Mouse (Mus musculus) midbrain, embryonic 14.5 days (tissue): ENCODE measurements at regions not wholly inside any gene's neighbourhood (a gene's known extent, or its start where the extent isn't known, plus 50 kb on each side); places are given as distances from the start of the nearest gene placed in this dataset.

Experiments used
- ATAC-seq: fragments of 200-750 bp; cut with Nextera tagmentation; 2 replicates; pipeline ENCODE4 v1.8.0; 2017; ENCODE audit warnings: moderate number of reproducible peaks, moderate library complexity; ENCODE audit not compliant: low FRiP score, low TSS enrichment
- DNase-seq: peaks from one replicate; pipeline ENCODE4 v3.0.0-alpha.2; 2015
- H3K27ac ChIP-seq: fragments of 300-500 bp; sonication (generic); replicated peaks from 2 replicates; pipeline ENCODE4 v1.5.1; 2014; ENCODE audit warnings: mild to moderate bottlenecking, low read depth, low read length, moderate library complexity
- H3K27me3 ChIP-seq: fragments of 300-500 bp; sonication (generic); 2 replicates; pipeline ENCODE4 v1.6.1; 2014; ENCODE audit warnings: low read length, control low read depth, mixed read lengths; ENCODE audit not compliant: control insufficient read depth, insufficient read depth
- H3K36me3 ChIP-seq: fragments of 300-500 bp; sonication (generic); 2 replicates; pipeline ENCODE4 v1.6.1; 2014; ENCODE audit warnings: low read length, control low read depth; ENCODE audit not compliant: control insufficient read depth, insufficient read depth
- H3K4me1 ChIP-seq: fragments of 300-500 bp; sonication (generic); 2 replicates; pipeline ENCODE4 v1.6.1; 2014; ENCODE audit warnings: mild to moderate bottlenecking, antibody characterized with exemption, low read length, control low read depth; ENCODE audit not compliant: control insufficient read depth, insufficient read depth
- H3K4me2 ChIP-seq: fragments of 300-500 bp; sonication (generic); 2 replicates; pipeline ENCODE4 v1.6.1; 2014; ENCODE audit warnings: mild to moderate bottlenecking, low read length, moderate library complexity
- H3K4me3 ChIP-seq: fragments of 300-500 bp; sonication (generic); replicated peaks from 2 replicates; pipeline ENCODE4 v1.5.1; 2014; ENCODE audit warnings: low read depth, low read length
- H3K9ac ChIP-seq: fragments of 300-500 bp; sonication (generic); replicated peaks from 2 replicates; pipeline ENCODE4 v1.6.1; 2014; ENCODE audit warnings: mild to moderate bottlenecking, low read length, moderate library complexity
- H3K9me3 ChIP-seq: fragments of 300-500 bp; sonication (generic); 2 replicates; pipeline ENCODE4 v1.6.1; 2016; ENCODE audit warnings: low read length, control low read depth, mixed read lengths; ENCODE audit not compliant: control insufficient read depth
- WGBS: fragments of 180-500 bp; shearing (Covaris S2); extraction: QIAGEN DNeasy Blood & Tissue Kit; methylation state at CpG from one replicate; pipeline ENCODE4 v1.1.7; 2014; 5-methylcytosine and 5-hydroxymethylcytosine counted together

DNA sequence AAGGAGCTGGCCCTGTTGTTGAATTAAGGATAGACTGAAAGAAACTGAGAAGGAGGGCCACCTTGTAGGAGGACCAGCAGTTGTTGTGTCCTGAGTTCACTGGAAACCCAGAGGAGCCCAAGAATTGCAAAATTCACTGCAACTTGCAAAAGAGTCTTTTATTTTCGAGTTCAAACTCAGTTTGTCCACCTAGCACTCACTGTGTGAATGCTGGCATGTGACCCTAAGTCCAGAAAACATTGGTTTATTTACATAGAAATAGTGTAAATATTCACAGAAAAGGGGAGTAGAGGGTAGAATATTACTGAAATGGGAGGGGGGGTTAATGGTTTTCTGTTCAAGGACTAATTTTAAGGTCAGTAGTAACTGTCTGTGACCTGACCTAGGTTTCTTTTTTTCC, 394.7 kb downstream of the 4933405O20Rik start:
- no peak overlapping the region for H3K9ac ChIP-seq
- no peaks in the 10 kb centered on the region for H3K36me3 ChIP-seq
- no peak overlapping the region for H3K27ac ChIP-seq
- H3K9me3 ChIP-seq: no peaks in the 10 kb centered on the region
- H3K4me3 ChIP-seq: no peak overlapping the region
- ATAC-seq (no peak), DNase-seq (no peak)
- H3K4me1 ChIP-seq: no peaks in the 10 kb centered on the region
- no peaks in the 10 kb centered on the region for H3K27me3 ChIP-seq
- H3K4me2 ChIP-seq: no peak overlapping the region
- 54% methylated on average over 1 of the region's 1 CpGs for WGBS

GRCm38 (mm10) chr7:51041899-51042667, 443.1 kb downstream of the 4933405O20Rik start:
- Histone ChIP-seq H3K9me3 (no peaks in the 10 kb centered on the region), H3K4me2 (no peak overlapping the region), H3K27me3 (no peaks in the 10 kb centered on the region), H3K27ac (no peak overlapping the region), H3K9ac (no peak overlapping the region), H3K4me1 (no peaks in the 10 kb centered on the region), H3K36me3 (no peaks in the 10 kb centered on the region), H3K4me3 (no peak overlapping the region)
- DNase-seq: peak; percentile 14
- ATAC-seq: no peak
- 56% methylated on average over 3 of the region's 3 CpGs for WGBS

- Histone ChIP-seq H3K9ac (no peak overlapping the region), H3K9me3 (no peaks in the 10 kb centered on the region), H3K4me2 (no peak overlapping the region), H3K36me3 (no peaks in the 10 kb centered on the region), H3K4me1 (no peaks in the 10 kb centered on the region), H3K4me3 (no peak overlapping the region), H3K27me3 (no peaks in the 10 kb centered on the region), H3K27ac (no peak overlapping the region)
- WGBS: 90% methylated on average over 3 of the region's 3 CpGs
- no peak for DNase-seq
- ATAC-seq: no peak
Measured at GRCm38 (mm10) chr7:51051496-51051895, 452.5 kb downstream of the 4933405O20Rik start.

DNA sequence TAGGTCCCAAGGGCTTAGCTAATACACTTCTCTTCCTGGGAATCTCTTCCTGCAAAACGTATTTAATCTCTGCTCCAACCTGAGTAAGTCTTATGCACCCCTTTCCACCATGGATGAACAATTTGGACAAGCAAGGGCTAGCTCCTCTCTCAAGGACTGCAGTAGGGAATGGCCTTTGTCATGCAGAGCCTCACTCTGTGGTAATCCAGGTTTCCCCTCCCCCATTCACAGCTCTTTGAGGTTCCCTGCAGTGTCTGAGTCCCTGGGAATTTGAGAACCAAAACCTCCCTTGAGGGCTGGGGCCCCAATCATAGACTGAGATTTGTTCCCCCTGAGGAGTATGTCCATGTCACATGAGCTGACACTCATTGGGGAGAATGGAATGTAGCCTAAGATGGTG, 442.5 kb upstream of the Ano5 start:
- Histone ChIP-seq H3K9ac (no peak overlapping the region), H3K4me1 (no peaks in the 10 kb centered on the region), H3K27ac (no peak overlapping the region), H3K4me2 (no peak overlapping the region), H3K36me3 (no peaks in the 10 kb centered on the region), H3K9me3 (no peaks in the 10 kb centered on the region), H3K27me3 (no peaks in the 10 kb centered on the region), H3K4me3 (no peak overlapping the region)
- no peak for DNase-seq
- 14% methylated on average over 1 of the region's 1 CpGs for WGBS
- ATAC-seq: no peak

DNA sequence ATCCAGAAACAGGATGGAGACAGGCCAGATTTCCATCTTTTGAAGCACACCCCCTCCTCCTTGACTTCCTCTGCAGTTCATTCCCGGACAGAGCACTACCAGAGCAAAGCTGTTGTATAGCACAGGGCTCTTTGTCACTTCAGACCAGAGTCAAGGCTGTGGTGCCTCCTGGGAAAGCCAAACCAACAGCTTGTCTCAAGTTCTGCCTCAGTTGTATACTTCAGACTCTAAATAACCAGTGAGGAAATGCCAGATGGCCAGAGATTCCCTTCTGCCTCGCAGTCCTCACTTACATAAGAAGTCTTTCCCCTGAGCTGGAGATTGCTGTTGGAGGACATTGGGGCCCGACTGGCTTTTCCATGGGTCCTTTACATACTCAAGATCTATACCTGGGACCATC, 417.1 kb upstream of the Ano5 start:
- DNase-seq: no peak
- H3K9ac ChIP-seq: no peak overlapping the region
- ATAC-seq: no peak
- no peak overlapping the region for H3K4me3 ChIP-seq
- no peaks in the 10 kb centered on the region for H3K27me3 ChIP-seq
- no peaks in the 10 kb centered on the region for H3K9me3 ChIP-seq
- WGBS: 82% methylated on average over 3 of the region's 3 CpGs
- no peaks in the 10 kb centered on the region for H3K36me3 ChIP-seq
- no peak overlapping the region for H3K4me2 ChIP-seq
- H3K4me1 ChIP-seq: no peaks in the 10 kb centered on the region
- no peak overlapping the region for H3K27ac ChIP-seq

DNA sequence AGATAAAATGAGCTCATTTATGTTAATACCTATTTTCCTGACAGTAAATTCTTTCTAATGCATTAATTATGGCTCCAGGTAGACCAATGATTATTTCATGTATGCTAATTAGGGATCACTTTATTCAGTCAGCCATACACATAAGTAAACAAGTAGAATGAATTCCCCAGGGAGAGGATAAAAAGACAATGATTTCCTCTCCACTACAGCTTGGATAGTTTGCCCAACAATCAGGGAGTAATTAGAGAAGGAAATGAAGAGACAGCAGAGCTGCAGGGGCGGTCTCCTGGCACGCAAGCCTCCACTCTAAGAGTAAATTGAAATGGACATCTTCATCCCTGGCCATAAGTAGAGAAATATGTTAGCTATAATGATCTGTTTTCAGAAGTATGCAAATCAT, 409.7 kb upstream of the Ano5 start:
- Histone ChIP-seq H3K4me3 (no peak overlapping the region), H3K9me3 (no peaks in the 10 kb centered on the region), H3K27me3 (no peaks in the 10 kb centered on the region), H3K4me1 (no peaks in the 10 kb centered on the region), H3K4me2 (no peak overlapping the region), H3K36me3 (no peaks in the 10 kb centered on the region), H3K27ac (no peak overlapping the region), H3K9ac (no peak overlapping the region)
- DNase-seq (peak; percentile 45), ATAC-seq (no peak)
- 57% methylated on average over 2 of the region's 2 CpGs for WGBS

DNA sequence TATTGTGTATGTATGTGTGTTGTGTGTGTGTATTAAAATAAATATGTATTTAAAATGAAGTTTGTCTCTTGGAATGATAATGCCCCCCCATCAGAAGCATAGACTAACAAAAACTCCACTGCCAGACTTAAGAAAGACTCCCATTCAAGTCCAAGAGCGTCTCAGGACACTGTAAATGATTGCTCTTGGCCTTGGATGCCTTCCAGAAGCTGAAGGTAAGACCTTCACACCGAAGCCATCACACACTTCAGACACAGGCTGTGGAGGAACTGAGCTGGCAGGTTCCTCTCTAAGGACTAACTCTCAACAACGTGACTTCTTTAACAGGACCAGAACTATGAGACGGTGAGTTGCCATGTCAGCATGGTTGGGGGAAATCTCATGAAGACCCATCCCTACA, 370.0 kb upstream of the Ano5 start:
- no peak for DNase-seq

DNA sequence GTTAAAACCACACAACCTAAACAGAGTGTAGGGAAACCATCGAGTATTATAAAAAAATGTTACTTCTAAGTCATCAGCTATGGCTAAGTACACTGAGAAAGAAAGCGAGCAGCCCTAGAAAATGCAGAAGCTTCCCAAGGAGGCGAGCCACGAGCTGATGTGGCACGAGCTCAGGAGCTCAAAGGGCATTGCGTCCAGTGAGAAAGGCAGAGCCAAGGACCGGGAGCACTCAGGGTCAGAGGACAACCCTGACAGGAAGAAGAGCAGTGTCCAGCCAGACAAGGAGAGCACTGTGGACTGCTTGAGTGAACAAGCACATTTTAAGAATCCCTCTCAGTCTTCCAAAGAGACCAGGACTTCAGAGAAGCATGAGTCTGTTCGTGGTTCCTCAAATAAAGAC, 335.6 kb upstream of the Ano5 start:
- H3K4me1 ChIP-seq: no peaks in the 10 kb centered on the region
- no peaks in the 10 kb centered on the region for H3K27me3 ChIP-seq
- no peak overlapping the region for H3K4me2 ChIP-seq
- no peak overlapping the region for H3K27ac ChIP-seq
- ATAC-seq (no peak), DNase-seq (no peak)
- no peaks in the 10 kb centered on the region for H3K9me3 ChIP-seq
- WGBS: 42% methylated on average over 8 of the region's 8 CpGs
- H3K9ac ChIP-seq: no peak overlapping the region
- no peak overlapping the region for H3K4me3 ChIP-seq
- H3K36me3 ChIP-seq: no peaks in the 10 kb centered on the region

More for the DNA sequence above, 370.0 kb upstream of the Ano5 start:
- H3K27ac ChIP-seq: no peak overlapping the region
- no peak overlapping the region for H3K4me2 ChIP-seq
- no peak overlapping the region for H3K4me3 ChIP-seq
- H3K4me1 ChIP-seq: no peaks in the 10 kb centered on the region
- H3K27me3 ChIP-seq: no peaks in the 10 kb centered on the region
- 88% methylated on average over 4 of the region's 4 CpGs for WGBS
- no peaks in the 10 kb centered on the region for H3K36me3 ChIP-seq
- ATAC-seq: no peak
- H3K9me3 ChIP-seq: no peaks in the 10 kb centered on the region
- H3K9ac ChIP-seq: no peak overlapping the region

DNA sequence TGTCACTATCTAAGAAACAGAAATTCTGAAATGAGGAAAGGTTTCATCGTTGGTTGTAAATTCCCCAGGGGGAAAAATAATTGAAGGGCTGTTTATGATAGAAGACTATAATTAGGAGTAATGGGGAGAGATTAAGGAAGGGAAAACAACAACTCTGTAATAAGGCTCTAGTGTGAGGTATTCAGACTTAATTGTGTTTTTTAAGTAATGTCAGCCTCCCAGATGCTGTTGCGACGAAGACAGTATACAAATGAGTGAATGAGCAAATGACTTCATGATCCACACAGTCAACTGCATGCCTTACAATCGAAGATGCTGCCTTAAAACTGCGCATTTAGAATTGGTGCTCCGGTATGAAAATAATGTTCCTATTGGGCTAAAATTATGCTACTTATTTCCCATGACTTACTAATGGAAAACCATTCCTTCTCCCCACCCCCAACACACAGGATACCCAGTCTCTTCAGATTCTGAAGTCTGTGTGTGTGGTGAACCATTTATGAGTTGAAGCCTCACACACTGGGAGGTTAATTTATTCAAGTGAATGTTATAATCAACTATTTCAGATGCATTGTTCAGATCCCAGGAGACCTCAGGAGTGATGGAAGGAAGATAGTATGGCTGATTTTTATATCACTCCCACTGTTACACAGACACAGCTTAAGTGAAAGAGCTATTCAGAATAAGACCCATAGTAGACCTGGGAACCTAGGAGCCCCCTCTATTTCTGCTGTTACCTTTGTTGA, 295.2 kb upstream of the Ano5 start:
- H3K36me3 ChIP-seq: no peaks in the 10 kb centered on the region
- ATAC-seq (no peak), DNase-seq (peak; percentile 13)
- no peak overlapping the region for H3K27ac ChIP-seq
- no peak overlapping the region for H3K9ac ChIP-seq
- no peaks in the 10 kb centered on the region for H3K4me1 ChIP-seq
- H3K4me2 ChIP-seq: no peak overlapping the region
- H3K9me3 ChIP-seq: no peaks in the 10 kb centered on the region
- H3K27me3 ChIP-seq: no peaks in the 10 kb centered on the region
- 82% methylated on average over 6 of the region's 6 CpGs for WGBS
- H3K4me3 ChIP-seq: no peak overlapping the region
